Mouse (Mus musculus): Measurements from ENCODE around the gene Htr2a. TPM values are rescaled to one million over a fixed set of nuclear protein-coding genes. Genes with fewer than 3 reads are reported as not detected.
A peak's percentile ranks its signal among the peaks of the same experiment; 100 is the strongest.

The Htr2a gene
- polyA plus RNA-seq (2014; fragmentation: Nextera tagmentation; extraction: Ambion mirVana) = 0.41 and 0.75 TPM in 2 replicates

DNA sequence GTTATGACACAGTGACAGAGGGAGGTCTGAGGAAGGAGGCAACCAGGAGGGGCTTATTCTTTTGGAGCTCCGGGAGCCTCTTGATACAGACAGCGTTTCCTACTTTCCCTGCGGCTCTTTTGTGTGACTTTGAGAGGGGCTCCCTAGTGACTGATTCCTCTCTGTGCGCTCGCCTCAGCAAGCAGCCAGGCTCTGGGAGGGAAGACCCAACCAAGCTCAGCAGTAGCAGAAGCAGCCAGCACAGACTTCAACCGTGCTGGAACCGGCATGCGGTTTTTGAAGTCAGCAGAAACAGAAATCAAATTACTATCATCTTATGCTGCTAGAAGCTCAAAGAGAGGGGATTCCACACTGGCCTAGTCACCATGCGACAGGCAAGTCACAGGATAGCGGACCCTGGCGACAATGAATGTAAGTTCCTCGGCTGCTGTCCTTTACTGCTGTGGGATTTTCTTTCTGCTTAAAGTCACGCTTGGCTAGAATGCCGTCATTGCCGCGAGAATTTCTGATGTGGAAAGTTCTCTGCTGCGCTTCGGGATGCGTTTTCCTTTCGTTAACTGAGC lies at the start of gene Htr2a:
TSS of gene Htr2a (plus strand) at position 22 of the 563 bp plus-strand sequence.
- under 1% methylated on average over 20 of the region's 20 CpGs for WGBS
- Histone ChIP-seq H3K27me3 (ENCODE audit: control insufficient read depth, insufficient read depth, low read length) (peaks cover 7% of the 10 kb centered on the region; the same call in 1 of the 2 replicates), H3K27ac (ENCODE audit: low read depth, low read length) (no peak within 1 kb of the TSS), H3K4me1 (ENCODE audit: control insufficient read depth, insufficient read depth, low read length) (peaks cover 2% of the 10 kb centered on the region; the same call in 1 of the 2 replicates), H3K9me3 (ENCODE audit: control insufficient read depth, low read length) (no peaks in the 10 kb centered on the region), H3K9ac (ENCODE audit: low read length) (peak within 1 kb of the TSS; percentile 22), H3K36me3 (ENCODE audit: control insufficient read depth, insufficient read depth, low read length) (no peaks in the 10 kb centered on the region), H3K4me3 (ENCODE audit: low read depth, low read length) (peak within 1 kb of the TSS; percentile 39), H3K4me2 (peak within 1 kb of the TSS; percentile 67)
- peak; percentile 92 for DNase-seq (ENCODE audit: low spot score, missing footprints)
- ATAC-seq (ENCODE audit: low FRiP score) = peak; percentile 75

DNA sequence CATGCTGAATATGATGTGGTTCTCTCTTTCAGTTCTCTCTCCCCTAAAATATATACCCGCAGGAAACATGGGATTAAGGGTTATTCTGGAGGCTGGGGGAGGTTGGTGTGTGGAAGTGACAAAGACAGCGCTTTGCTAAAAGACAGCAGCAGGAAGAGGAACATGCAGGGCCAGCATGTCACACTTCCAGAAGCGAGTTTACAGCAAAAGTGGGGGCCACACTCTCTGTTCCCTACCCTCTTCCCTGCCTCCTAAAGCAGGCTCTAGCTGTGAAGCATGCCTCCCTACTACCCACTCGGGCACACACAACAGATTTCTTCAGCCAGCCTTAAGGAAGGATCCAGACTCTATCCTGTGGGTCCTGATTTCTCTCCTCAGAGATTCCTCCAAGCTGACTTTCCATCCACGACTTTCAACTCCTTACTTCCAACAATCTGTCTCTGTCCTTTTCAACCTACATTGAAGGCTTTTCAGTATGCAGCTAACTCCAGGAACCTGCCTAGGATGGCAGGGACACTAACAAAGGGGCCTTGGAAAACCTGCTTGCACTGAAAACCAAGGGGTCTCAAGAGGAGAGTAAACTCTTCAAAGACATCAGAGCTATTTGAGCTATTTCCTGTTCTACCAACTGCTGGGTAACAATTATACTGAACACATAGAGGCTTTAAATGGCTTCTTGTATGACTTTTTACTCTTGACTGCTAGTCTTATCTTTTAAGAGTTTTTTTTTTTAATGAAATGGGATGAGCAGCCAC lies 39.1 kb upstream of the Htr2a start:
- WGBS = 81% methylated on average over 5 of the region's 5 CpGs
- DNase-seq (ENCODE audit: low spot score, missing footprints) (no peak), ATAC-seq (ENCODE audit: low FRiP score) (no peak)
- Histone ChIP-seq H3K27ac (ENCODE audit: low read depth, low read length) (no peak overlapping the region), H3K4me1 (ENCODE audit: control insufficient read depth, insufficient read depth, low read length) (no peaks in the 10 kb centered on the region), H3K9ac (ENCODE audit: low read length) (no peak overlapping the region), H3K27me3 (ENCODE audit: control insufficient read depth, insufficient read depth, low read length) (no peaks in the 10 kb centered on the region), H3K4me2 (no peak overlapping the region), H3K9me3 (ENCODE audit: control insufficient read depth, low read length) (no peaks in the 10 kb centered on the region), H3K4me3 (ENCODE audit: low read depth, low read length) (no peak overlapping the region), H3K36me3 (ENCODE audit: control insufficient read depth, insufficient read depth, low read length) (no peaks in the 10 kb centered on the region)

DNA sequence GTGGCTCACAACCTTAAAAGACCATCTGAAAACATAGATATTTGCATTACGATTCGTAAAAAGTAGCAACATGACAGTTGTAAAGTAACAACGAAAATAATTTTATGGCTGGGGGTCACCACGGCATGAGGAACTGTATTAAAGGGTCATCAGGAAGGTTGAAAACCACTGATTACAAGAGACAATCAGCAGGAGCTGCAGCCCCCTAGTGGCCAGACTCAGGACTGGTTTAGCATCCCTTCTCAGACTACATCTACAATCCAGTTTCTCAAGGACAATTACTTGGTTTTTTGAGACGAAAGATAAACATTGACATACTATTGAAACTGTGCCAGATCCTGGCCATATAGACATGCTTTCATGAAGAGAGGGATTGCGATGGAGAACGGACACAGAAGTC lies 38.1 kb upstream of the Htr2a start:
- H3K9me3 ChIP-seq (ENCODE audit: control insufficient read depth, low read length) = no peaks in the 10 kb centered on the region
- no peaks in the 10 kb centered on the region for H3K27me3 ChIP-seq (ENCODE audit: control insufficient read depth, insufficient read depth, low read length)
- peak; percentile 86 for DNase-seq (ENCODE audit: low spot score, missing footprints)
- H3K4me2 ChIP-seq = no peak overlapping the region
- no peaks in the 10 kb centered on the region for H3K36me3 ChIP-seq (ENCODE audit: control insufficient read depth, insufficient read depth, low read length)
- H3K4me1 ChIP-seq (ENCODE audit: control insufficient read depth, insufficient read depth, low read length) = no peaks in the 10 kb centered on the region
- H3K4me3 ChIP-seq (ENCODE audit: low read depth, low read length) = no peak overlapping the region
- whole genome bisulfite sequencing = 63% methylated on average over 7 of the region's 7 CpGs
- 0 out of 2 replicates have a peak, but pooled peaks have one; percentile 44 for ATAC-seq (ENCODE audit: low FRiP score)
- no peak overlapping the region for H3K27ac ChIP-seq (ENCODE audit: low read depth, low read length)
- no peak overlapping the region for H3K9ac ChIP-seq (ENCODE audit: low read length)

DNA sequence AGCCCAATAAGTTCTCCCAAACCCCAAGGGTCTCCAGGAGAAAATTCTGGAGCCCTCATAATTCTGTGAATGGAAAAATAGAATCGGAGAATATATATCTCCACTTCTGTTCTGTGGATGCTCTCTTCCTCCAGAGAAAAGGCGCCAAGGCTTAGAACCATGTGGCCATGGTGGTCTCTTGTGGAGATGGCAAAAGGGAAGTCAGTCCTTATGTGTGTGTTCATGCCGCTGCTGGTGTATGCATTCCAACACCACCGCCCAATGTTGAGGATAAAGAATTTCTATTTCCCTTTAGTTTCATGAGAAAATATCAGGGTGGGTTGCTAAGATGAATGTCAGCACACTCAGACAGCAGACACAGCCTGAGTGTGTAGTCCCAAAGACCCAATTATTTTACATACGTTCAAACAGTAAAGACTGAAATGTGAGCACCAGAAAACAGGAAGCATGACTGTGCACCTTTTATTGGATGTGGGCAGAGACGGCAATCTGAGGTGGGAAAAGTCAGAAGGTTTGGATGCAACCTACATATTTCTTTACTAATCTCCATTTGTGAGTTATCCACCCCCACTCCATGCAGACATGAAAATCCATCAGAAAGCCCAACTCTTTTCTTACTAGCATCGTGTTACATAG lies 37.4 kb upstream of the Htr2a start:
- no peak for ATAC-seq (ENCODE audit: low FRiP score)
- Histone ChIP-seq H3K36me3 (ENCODE audit: control insufficient read depth, insufficient read depth, low read length) (no peaks in the 10 kb centered on the region), H3K4me3 (ENCODE audit: low read depth, low read length) (no peak overlapping the region), H3K4me1 (ENCODE audit: control insufficient read depth, insufficient read depth, low read length) (no peaks in the 10 kb centered on the region), H3K27me3 (ENCODE audit: control insufficient read depth, insufficient read depth, low read length) (no peaks in the 10 kb centered on the region), H3K4me2 (no peak overlapping the region), H3K9ac (ENCODE audit: low read length) (no peak overlapping the region), H3K9me3 (ENCODE audit: control insufficient read depth, low read length) (no peaks in the 10 kb centered on the region), H3K27ac (ENCODE audit: low read depth, low read length) (no peak overlapping the region)
- 89% methylated on average over 7 of the region's 7 CpGs for WGBS
- DNase-seq (ENCODE audit: low spot score, missing footprints) = no peak

GRCm38 (mm10) chr14:74611326-74611725 lies 29.3 kb upstream of the Htr2a start:
- H3K4me1 ChIP-seq (ENCODE audit: control insufficient read depth, insufficient read depth, low read length) = no peaks in the 10 kb centered on the region
- no peak overlapping the region for H3K4me3 ChIP-seq (ENCODE audit: low read depth, low read length)
- no peaks in the 10 kb centered on the region for H3K27me3 ChIP-seq (ENCODE audit: control insufficient read depth, insufficient read depth, low read length)
- no peak for DNase-seq (ENCODE audit: low spot score, missing footprints)
- 87% methylated on average over 8 of the region's 8 CpGs for WGBS
- H3K9ac ChIP-seq (ENCODE audit: low read length) = no peak overlapping the region
- no peak overlapping the region for H3K4me2 ChIP-seq
- no peaks in the 10 kb centered on the region for H3K9me3 ChIP-seq (ENCODE audit: control insufficient read depth, low read length)
- no peak overlapping the region for H3K27ac ChIP-seq (ENCODE audit: low read depth, low read length)
- no peaks in the 10 kb centered on the region for H3K36me3 ChIP-seq (ENCODE audit: control insufficient read depth, insufficient read depth, low read length)
- no peak for ATAC-seq (ENCODE audit: low FRiP score)

DNA sequence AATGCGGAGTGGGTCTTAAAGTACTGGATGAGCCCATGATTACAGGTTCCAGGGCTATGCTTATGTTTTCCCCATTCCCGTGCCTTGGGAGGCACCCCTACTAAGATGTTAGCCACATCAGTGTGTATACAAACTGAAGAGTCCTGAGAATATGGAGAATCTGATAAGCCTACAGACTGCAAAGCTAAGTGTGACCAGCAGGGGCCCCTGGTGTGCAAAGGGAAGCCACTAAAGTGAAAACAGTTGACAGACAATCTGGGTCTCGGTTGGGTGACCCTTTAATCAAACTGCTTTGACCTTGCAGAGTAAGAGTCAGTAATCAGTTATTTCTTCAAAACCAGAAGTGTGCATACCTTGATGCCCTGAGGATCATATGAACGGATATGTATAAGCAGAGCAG lies 21.8 kb upstream of the Htr2a start:
- H3K4me1 ChIP-seq (ENCODE audit: control insufficient read depth, insufficient read depth, low read length) = no peaks in the 10 kb centered on the region
- DNase-seq (ENCODE audit: low spot score, missing footprints) = no peak
- no peak overlapping the region for H3K9ac ChIP-seq (ENCODE audit: low read length)

GRCm38 (mm10) chr14:74638071-74638470 lies 2.6 kb upstream of the Htr2a start:
- no peak for ATAC-seq (ENCODE audit: low FRiP score)
- Histone ChIP-seq H3K27me3 (ENCODE audit: control insufficient read depth, insufficient read depth, low read length) (peaks cover 6% of the 10 kb centered on the region; the same call in 1 of the 2 replicates), H3K36me3 (ENCODE audit: control insufficient read depth, insufficient read depth, low read length) (no peaks in the 10 kb centered on the region), H3K4me3 (ENCODE audit: low read depth, low read length) (no peak overlapping the region), H3K4me1 (ENCODE audit: control insufficient read depth, insufficient read depth, low read length) (peaks cover 2% of the 10 kb centered on the region; the same call in 1 of the 2 replicates), H3K27ac (ENCODE audit: low read depth, low read length) (no peak overlapping the region), H3K9ac (ENCODE audit: low read length) (no peak overlapping the region), H3K4me2 (no peak overlapping the region), H3K9me3 (ENCODE audit: control insufficient read depth, low read length) (no peaks in the 10 kb centered on the region)
- WGBS = 80% methylated on average over 4 of the region's 4 CpGs
- no peak for DNase-seq (ENCODE audit: low spot score, missing footprints)

More for the DNA sequence above, 21.8 kb upstream of the Htr2a start:
- no peak overlapping the region for H3K4me3 ChIP-seq (ENCODE audit: low read depth, low read length)
- no peaks in the 10 kb centered on the region for H3K27me3 ChIP-seq (ENCODE audit: control insufficient read depth, insufficient read depth, low read length)
- ATAC-seq (ENCODE audit: low FRiP score) = no peak
- H3K36me3 ChIP-seq (ENCODE audit: control insufficient read depth, insufficient read depth, low read length) = no peaks in the 10 kb centered on the region
- WGBS = 65% methylated on average over 4 of the region's 4 CpGs
- no peak overlapping the region for H3K27ac ChIP-seq (ENCODE audit: low read depth, low read length)
- H3K9me3 ChIP-seq (ENCODE audit: control insufficient read depth, low read length) = no peaks in the 10 kb centered on the region
- H3K4me2 ChIP-seq = no peak overlapping the region

GRCm38 (mm10) chr14:74641668-74642230 lies 1.1 kb downstream of the Htr2a start:
- Histone ChIP-seq H3K4me3 (ENCODE audit: low read depth, low read length) (peak overlapping the region; percentile 39), H3K4me2 (peak overlapping the region; percentile 67), H3K27me3 (ENCODE audit: control insufficient read depth, insufficient read depth, low read length) (peaks cover 7% of the 10 kb centered on the region; the same call in 1 of the 2 replicates), H3K27ac (ENCODE audit: low read depth, low read length) (no peak overlapping the region), H3K9ac (ENCODE audit: low read length) (peak overlapping the region; percentile 22), H3K36me3 (ENCODE audit: control insufficient read depth, insufficient read depth, low read length) (no peaks in the 10 kb centered on the region), H3K9me3 (ENCODE audit: control insufficient read depth, low read length) (no peaks in the 10 kb centered on the region), H3K4me1 (ENCODE audit: control insufficient read depth, insufficient read depth, low read length) (peaks cover 2% of the 10 kb centered on the region; the same call in 1 of the 2 replicates)
- 17% methylated on average over 17 of the region's 17 CpGs for WGBS
- DNase-seq (ENCODE audit: low spot score, missing footprints) (peak; percentile 94), ATAC-seq (ENCODE audit: low FRiP score) (peak; percentile 23; the same call in 1 of the 2 replicates)
